Mouse (Mus musculus) limb, embryonic 12.5 days (tissue): ENCODE results near the gene 1700025G04Rik. TPM values are rescaled to one million over a fixed set of nuclear protein-coding genes. Genes with fewer than 3 reads are reported as not detected.
"Not testable (repeated sequence)": the region's sequence is repeated elsewhere in the genome, so short reads cannot be mapped to it uniquely, and the experiment has no call there.

Source experiments
- ATAC-seq: fragments of 200-750 bp; cut with Nextera tagmentation; 2 replicates; pipeline ENCODE4 v1.8.0; 2017; ENCODE audit warnings: low read depth, moderate TSS enrichment; ENCODE audit not compliant: insufficient number of reproducible peaks, insufficient read depth, low FRiP score, low TSS enrichment
- H3K27ac ChIP-seq: fragments of 300-500 bp; sonication (generic); 2 replicates; pipeline ENCODE4 v1.5.1; 2016; ENCODE audit warnings: mild to moderate bottlenecking, moderate library complexity
- H3K27me3 ChIP-seq: fragments of 300-500 bp; sonication (generic); 2 replicates; pipeline ENCODE4 v1.6.1; 2016; ENCODE audit warnings: mild to moderate bottlenecking, moderate library complexity
- H3K36me3 ChIP-seq: fragments of 300-500 bp; sonication (generic); 2 replicates; pipeline ENCODE4 v1.6.1; 2016; ENCODE audit warnings: mild to moderate bottlenecking, moderate library complexity
- H3K4me1 ChIP-seq: fragments of 300-500 bp; sonication (generic); replicated peaks from 2 replicates; pipeline ENCODE4 v1.6.1; 2016
- H3K4me2 ChIP-seq: fragments of 300-500 bp; sonication (generic); 2 replicates; pipeline ENCODE4 v1.6.1; 2016; ENCODE audit warnings: mild to moderate bottlenecking, moderate library complexity
- H3K4me3 ChIP-seq: fragments of 300-500 bp; sonication (generic); replicated peaks from 2 replicates; pipeline ENCODE4 v1.5.1; 2016; ENCODE audit warnings: mild to moderate bottlenecking
- H3K9ac ChIP-seq: fragments of 300-500 bp; sonication (generic); replicated peaks from 2 replicates; pipeline ENCODE4 v1.6.1; 2016; ENCODE audit warnings: mild to moderate bottlenecking, moderate library complexity
- H3K9me3 ChIP-seq: fragments of 300-500 bp; sonication (generic); 2 replicates; pipeline ENCODE4 v1.6.1; 2016; ENCODE audit warnings: mild to moderate bottlenecking, moderate library complexity
- WGBS: fragments of 180-500 bp; shearing (Covaris S2); methylation state at CpG from one replicate; pipeline ENCODE4 v1.1.7; 2016; 5-methylcytosine and 5-hydroxymethylcytosine counted together
- polyA plus RNA-seq: library from polyadenylated mRNA; unstranded; fragments of >200 nt; fragmentation: Nextera tagmentation; extraction: Ambion mirVana; gene quantifications from 2 replicates; pipeline ENCODE4 v1.2.1, GENCODE M21; 2016

The 1700025G04Rik gene
- polyA plus RNA-seq, 1 experiment from 2014 or later: 28.3 TPM

GRCm38 (mm10) chr1:151812004-151812712, 277.8 kb downstream of the 1700025G04Rik start:
- H3K27ac ChIP-seq: no peak overlapping the region
- H3K4me1 ChIP-seq: no peaks in the 10 kb centered on the region
- no peak overlapping the region for H3K9ac ChIP-seq
- no peaks in the 10 kb centered on the region for H3K9me3 ChIP-seq
- H3K4me3 ChIP-seq: no peak overlapping the region
- no peak overlapping the region for H3K4me2 ChIP-seq
- H3K27me3 ChIP-seq: no peaks in the 10 kb centered on the region
- 94% methylated on average over 13 of the region's 13 CpGs for WGBS
- no peak for ATAC-seq
- H3K36me3 ChIP-seq: peaks cover 68% of the 10 kb centered on the region

GRCm38 (mm10) chr1:151811456-151811855, 278.5 kb downstream of the 1700025G04Rik start:
- Histone ChIP-seq H3K9ac (no peak overlapping the region), H3K4me1 (no peaks in the 10 kb centered on the region), H3K27ac (no peak overlapping the region), H3K9me3 (no peaks in the 10 kb centered on the region), H3K4me2 (no peak overlapping the region), H3K27me3 (no peaks in the 10 kb centered on the region), H3K4me3 (no peak overlapping the region), H3K36me3 (peaks cover 69% of the 10 kb centered on the region)
- ATAC-seq: no peak
- WGBS: 93% methylated on average over 16 of the region's 16 CpGs

GRCm38 (mm10) chr1:151810628-151811421, 279.1 kb downstream of the 1700025G04Rik start:
- no peak overlapping the region for H3K4me2 ChIP-seq
- H3K36me3 ChIP-seq: peaks cover 67% of the 10 kb centered on the region
- no peak overlapping the region for H3K4me3 ChIP-seq
- 78% methylated on average over 7 of the region's 7 CpGs for WGBS
- no peaks in the 10 kb centered on the region for H3K27me3 ChIP-seq
- no peak overlapping the region for H3K9ac ChIP-seq
- H3K9me3 ChIP-seq: no peaks in the 10 kb centered on the region
- no peak overlapping the region for H3K27ac ChIP-seq
- H3K4me1 ChIP-seq: no peaks in the 10 kb centered on the region
- no peak for ATAC-seq

GRCm38 (mm10) chr1:151807286-151807685, 282.6 kb downstream of the 1700025G04Rik start:
- no peaks in the 10 kb centered on the region for H3K4me1 ChIP-seq
- ATAC-seq: no peak
- H3K9ac ChIP-seq: no peak overlapping the region
- H3K36me3 ChIP-seq: peaks cover 59% of the 10 kb centered on the region
- H3K4me2 ChIP-seq: no peak overlapping the region
- no peak overlapping the region for H3K4me3 ChIP-seq
- no peaks in the 10 kb centered on the region for H3K27me3 ChIP-seq
- WGBS: 92% methylated on average over 5 of the region's 5 CpGs
- H3K9me3 ChIP-seq: no peaks in the 10 kb centered on the region
- H3K27ac ChIP-seq: no peak overlapping the region

- H3K36me3 ChIP-seq: peaks cover 55% of the 10 kb centered on the region
- not testable (repeated sequence) for H3K9me3 ChIP-seq
- WGBS: 77% methylated on average over 3 of the region's 3 CpGs
These were observed 287.1 kb downstream of the 1700025G04Rik start for GRCm38 (mm10) chr1:151802795-151803194.

More at GRCm38 (mm10) chr1:151802795-151803194, 287.1 kb downstream of the 1700025G04Rik start:
- H3K4me2 ChIP-seq, H3K27ac ChIP-seq, H3K4me3 ChIP-seq, H3K9ac ChIP-seq, ATAC-seq, H3K27me3 ChIP-seq, H3K4me1 ChIP-seq: not testable (repeated sequence)
